Mouse (Mus musculus): ENCODE results near the gene Fam219b.

DNA sequence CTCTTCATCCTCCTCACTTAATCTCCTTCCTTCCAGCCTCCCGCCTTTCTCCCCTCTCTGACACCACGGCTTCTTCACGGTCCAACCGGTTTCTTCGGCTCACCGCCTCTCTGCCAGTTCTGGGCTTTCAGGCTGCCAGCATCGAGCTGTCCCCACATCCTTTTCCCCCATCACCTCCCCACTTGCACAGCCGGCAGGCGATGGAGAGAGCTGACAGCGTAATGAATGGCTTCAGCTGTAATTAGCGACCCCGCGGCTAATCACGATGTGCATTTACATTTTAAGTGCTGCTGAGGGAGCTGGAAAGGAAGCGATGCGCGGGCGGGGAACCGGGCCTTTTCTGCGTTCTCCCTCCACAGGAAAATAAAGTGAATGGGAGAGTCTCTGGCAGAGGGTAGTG is 35.5 kb upstream of the Fam219b start:
- TF ChIP-seq CTCF (IDR thresholded peaks at IDR 0.05; ENCODE audit: extremely low read depth, insufficient read depth, low read length): no peak
- TF ChIP-seq POLR2A (IDR thresholded peaks at IDR 0.05; ENCODE audit: extremely low read depth, insufficient read depth, low read length): no peak

All from cortical plate, adult 2 months (tissue).